Mouse (Mus musculus): ENCODE measurements around the gene Kcna7. TPM values are rescaled to one million over a fixed set of nuclear protein-coding genes. Genes with fewer than 3 reads are reported as not detected.
A peak's percentile ranks its signal among the peaks of the same experiment; 100 is the strongest.
"Not testable (repeated sequence)": the region's sequence is repeated elsewhere in the genome, so short reads cannot be mapped to it uniquely, and the experiment has no call there.

The Kcna7 gene
- total RNA-seq (2017), result not detected in 2 replicates

DNA sequence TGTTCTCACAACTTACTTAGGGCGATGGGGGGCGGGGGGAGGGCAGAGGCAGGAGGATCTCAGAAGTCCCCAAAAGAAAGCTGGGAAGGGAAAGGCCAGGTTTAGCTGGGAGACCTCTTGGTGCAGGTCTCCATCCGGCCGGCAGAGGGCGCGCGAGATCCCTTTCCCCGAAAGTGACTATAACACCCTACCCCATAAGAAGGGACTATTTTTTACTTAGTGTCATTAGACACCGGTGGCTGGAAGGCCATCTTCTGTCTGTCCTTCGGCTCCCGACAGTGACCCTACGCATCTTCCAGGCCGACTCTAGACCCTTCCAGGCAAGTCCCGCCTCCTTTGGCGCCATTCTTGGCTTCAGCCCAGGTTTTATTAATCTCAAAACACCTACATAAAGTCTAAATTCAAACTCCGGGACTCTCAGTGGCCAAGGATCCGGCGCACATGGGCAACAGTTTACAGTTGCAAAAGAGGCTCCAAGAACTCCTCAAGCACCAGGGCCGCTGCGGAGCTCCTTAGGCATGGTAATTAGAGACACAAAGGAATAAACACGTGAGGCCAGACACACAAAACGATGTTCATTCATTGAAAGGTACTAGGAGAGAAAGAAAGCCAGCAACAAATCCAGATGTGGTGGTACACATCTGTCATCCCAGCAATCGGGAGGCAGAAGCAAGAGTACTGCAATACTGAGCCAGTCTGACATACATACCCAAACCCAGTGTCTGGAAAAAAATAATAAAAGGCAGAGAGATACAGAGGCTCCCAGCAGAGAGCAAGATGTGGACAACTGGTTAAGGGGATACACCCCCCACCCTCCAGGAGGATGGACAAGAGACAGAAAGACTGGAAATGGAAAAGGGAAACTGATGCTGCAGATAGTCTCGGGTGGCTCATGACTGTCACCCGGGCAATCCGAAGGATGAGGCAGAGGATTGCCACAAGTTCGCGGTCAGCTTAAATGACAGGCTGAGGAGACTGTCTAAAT lies at the start of gene Kcna7:
Kcna7 (plus strand) TSS at position 563 of the 985 bp plus-strand sequence.
- ATAC-seq (replicated peaks in 1 of 2; ENCODE audit: insufficient read depth in 1 of 2, low FRiP score in 2 of 2, low TSS enrichment in 1 of 2, low read depth in 1 of 2, poor library complexity in 2 of 2, severe bottlenecking in 2 of 2), result peak; percentile 54 to 57; a peak in 3 of 4 replicates

DNA sequence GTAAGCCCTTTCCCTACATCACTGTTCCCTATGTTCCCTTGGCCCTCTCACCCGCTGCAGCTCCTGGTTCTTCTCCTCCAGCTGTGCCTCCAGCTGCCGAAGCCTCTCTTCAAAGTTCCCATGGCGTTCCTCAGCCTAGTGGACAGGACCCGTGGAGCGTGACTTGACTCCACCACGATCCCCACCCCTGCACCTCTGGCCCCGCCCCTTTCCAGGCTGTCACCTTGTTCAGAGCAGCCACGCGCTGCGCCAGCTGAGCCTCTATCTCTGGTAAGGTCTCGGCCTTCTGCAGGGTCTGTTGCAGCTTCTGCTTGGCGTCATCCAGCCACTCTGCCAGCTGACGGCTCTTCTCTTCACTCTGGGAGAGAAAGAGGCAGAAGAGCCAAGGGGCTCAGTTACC lies 49.4 kb upstream of the Kcna7 start:
- ATAC-seq (replicated peaks in 1 of 2; ENCODE audit: insufficient read depth in 1 of 2, low FRiP score in 2 of 2, low TSS enrichment in 1 of 2, low read depth in 1 of 2, poor library complexity in 2 of 2, severe bottlenecking in 2 of 2), result no peak

DNA sequence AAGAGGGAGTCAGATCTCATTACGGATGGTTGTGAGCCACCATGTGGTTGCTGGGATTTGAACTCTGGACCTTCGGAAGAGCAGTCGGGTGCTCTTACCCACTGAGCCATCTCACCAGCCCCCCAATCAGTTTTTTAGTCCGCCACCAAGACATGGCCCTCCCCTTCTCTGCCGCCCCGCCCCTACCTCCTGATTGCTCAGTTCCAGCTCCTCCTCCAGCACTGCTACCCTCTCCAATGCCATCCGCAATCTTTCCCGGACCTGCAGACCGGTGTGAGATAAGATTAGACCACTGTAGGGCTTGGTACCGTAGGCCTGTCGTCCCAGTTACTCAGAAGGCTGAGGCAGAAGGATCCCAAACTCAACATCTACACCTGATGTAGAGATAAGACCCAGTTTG lies 46.4 kb upstream of the Kcna7 start:
- not testable (repeated sequence) for ATAC-seq (replicated peaks in 1 of 2; ENCODE audit: insufficient read depth in 1 of 2, low FRiP score in 2 of 2, low TSS enrichment in 1 of 2, low read depth in 1 of 2, poor library complexity in 2 of 2, severe bottlenecking in 2 of 2)

DNA sequence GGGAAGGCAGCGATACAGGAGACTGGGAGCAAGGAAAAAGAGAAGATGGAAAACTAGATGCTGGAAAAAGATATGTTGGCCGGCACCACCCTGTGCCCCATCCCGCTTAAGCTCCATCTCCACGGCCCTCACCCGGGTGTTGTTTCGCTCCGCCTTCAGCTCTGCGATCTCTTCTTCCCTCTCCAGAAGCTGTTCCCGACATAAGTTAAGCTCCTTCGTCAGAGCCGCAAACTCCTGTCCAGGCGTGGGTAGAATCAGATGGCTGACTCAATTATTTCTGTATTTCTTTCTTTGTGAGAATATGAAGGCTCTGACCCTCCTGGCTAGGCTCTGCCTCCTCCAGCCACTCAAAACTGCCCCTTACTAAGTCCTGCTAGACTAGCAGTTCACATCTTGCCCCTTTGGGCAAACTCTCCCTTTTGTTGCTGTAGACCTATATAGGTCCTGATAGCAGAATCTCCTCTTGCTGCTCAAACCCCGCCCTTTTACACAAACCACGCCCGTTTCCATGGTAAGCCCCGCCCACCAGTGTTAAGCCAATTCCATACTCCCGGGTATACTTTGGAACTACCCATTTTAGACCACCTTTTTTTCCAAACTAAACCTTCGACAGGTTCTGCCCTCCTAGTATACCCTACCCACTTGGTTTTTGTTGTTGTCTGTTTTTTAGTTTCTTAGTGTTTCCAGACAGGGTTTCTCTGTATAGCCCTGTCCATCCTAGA lies 44.9 kb upstream of the Kcna7 start:
- no peak for ATAC-seq (replicated peaks in 1 of 2; ENCODE audit: insufficient read depth in 1 of 2, low FRiP score in 2 of 2, low TSS enrichment in 1 of 2, low read depth in 1 of 2, poor library complexity in 2 of 2, severe bottlenecking in 2 of 2)

DNA sequence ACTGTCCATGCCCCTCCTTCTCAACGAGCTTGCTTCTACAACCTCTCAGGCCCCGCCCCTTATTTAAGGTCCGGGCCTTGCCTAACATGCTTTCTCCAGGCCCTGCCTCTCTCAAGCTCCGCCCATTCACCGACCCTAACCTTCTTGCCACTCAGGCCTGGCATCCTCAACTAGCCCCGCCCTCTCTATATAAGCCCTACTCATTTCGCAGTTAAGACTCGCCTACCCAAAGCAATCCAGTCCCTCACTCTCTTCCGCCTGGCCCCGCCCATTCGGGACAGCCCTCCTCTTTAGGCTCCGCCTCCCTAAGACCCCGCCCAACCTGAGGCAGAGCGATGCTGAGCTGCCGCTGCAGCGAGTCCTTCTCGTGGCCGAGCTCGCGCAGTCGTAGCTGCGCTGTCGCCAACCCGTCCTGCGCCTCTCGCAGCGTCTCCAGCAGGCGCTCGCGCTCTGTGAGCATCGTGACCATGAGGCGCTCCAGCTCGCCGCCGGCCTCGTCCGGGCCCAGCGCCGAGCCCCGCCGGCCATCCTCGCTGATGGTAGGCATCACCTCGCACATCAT lies 44.1 kb upstream of the Kcna7 start:
- peak; percentile 57 to 70 for ATAC-seq (replicated peaks in 1 of 2; ENCODE audit: insufficient read depth in 1 of 2, low FRiP score in 2 of 2, low TSS enrichment in 1 of 2, low read depth in 1 of 2, poor library complexity in 2 of 2, severe bottlenecking in 2 of 2)

DNA sequence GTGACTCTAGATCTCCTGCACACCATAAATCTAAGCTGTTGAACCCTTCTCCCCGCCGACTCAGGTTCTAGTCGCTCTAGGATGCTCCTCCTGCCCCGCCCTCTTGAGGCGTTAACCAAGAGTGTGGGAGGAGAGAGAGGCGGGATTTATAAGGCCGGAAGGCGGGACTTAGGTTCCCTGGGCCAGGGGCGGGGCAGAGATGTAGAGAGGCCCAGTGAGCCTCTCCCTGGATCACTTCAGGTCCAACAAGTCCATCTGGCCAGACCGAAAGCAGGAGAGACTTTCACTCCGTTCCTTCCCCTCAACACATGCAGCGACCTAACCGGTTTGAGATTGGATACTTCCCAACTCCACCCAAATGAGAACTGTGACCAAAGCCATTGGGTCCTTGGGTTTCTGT lies 42.7 kb upstream of the Kcna7 start:
- 0 out of 4 replicates have a peak, but pooled peaks of 1 of the 2 experiments have one; percentile 15 for ATAC-seq (replicated peaks in 1 of 2; ENCODE audit: insufficient read depth in 1 of 2, low FRiP score in 2 of 2, low TSS enrichment in 1 of 2, low read depth in 1 of 2, poor library complexity in 2 of 2, severe bottlenecking in 2 of 2)

DNA sequence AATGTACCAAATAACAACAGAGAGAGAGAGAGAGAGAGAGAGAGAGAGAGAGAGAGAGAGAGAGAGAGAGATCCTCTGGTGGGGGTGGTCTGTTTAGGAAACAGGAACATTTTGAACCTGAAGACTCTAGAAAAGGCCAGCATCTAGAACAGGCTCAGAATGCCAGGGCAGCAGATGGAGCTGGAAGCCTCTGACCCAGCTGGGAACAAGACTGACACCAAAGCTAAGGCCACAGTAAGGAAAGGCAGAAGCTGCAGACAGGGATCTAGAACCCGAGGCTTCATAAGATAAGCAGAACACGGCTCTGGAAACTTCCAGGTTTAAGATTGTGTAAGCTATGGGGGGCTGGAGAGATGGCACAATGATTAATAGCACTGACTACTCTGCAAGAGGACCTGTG lies 41.5 kb upstream of the Kcna7 start:
- no peak for ATAC-seq (replicated peaks in 1 of 2; ENCODE audit: insufficient read depth in 1 of 2, low FRiP score in 2 of 2, low TSS enrichment in 1 of 2, low read depth in 1 of 2, poor library complexity in 2 of 2, severe bottlenecking in 2 of 2)

DNA sequence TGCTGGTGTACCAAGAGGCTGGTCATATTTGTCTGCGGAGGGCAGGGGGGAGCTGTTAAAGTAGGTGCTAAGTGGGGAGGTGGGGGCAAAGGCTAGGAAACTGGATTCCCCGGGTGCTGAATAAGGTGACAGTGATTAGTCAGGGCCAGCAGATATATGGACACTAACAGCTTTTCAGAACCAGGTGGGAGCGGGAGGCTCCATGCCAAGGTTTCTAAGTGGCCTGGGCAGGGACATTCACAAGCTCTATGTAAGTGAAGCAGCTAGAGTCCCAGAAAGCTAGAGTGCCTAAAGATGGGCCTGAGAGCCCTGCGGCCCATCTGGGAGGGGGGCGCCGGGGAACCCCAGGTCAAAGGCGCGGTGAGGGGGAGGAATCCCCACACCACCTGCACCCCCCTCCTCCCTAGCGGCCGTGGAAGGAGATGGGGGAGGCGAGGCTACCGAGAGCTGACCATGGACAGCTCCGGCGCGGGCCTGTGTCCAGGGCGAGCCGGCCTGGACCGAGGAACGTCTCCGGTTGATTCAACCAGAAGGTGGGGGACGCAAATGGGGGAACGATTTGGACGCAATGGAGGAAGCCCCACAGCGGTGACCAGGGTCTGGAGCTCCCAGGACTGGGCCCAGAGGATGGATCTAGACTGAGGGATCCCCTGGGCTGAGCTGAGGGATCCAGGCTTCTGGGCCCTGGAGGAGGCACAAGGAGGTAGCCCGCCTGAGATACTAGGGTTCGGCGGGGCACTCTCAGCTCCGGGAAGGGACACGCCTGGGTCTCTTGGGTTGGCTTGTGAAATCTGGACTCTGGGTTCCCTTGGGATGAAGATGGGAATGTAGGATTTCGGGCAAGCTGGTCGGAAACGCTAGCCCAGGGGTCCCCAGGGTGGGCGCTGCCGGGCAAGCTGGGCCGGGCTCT lies 39.5 kb upstream of the Kcna7 start:
- no peak for ATAC-seq (replicated peaks in 1 of 2; ENCODE audit: insufficient read depth in 1 of 2, low FRiP score in 2 of 2, low TSS enrichment in 1 of 2, low read depth in 1 of 2, poor library complexity in 2 of 2, severe bottlenecking in 2 of 2)

DNA sequence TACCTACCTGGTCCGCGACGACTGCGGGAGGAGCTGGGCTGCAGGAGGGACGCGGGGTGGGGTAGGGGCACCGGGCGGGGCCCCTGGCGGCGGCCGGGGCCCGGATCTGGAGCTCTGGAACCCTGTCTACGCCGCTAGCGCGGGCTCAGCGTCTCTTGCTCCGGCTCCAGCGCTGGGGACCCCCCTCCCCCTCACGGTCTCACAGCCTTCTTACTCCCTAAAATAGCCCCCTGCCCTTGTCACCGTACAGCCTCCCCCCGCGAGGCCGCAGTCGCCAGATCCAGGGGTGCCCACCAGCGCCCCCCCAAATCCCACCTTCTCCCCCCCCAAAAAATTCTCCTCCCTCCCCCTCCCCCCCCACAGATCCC lies 38.8 kb upstream of the Kcna7 start, which contains the start of gene Ppfia3:
Ppfia3 (minus strand) TSS at position 368 of the 368 bp plus-strand sequence.
- ATAC-seq (replicated peaks in 1 of 2; ENCODE audit: insufficient read depth in 1 of 2, low FRiP score in 2 of 2, low TSS enrichment in 1 of 2, low read depth in 1 of 2, poor library complexity in 2 of 2, severe bottlenecking in 2 of 2), result no peak

DNA sequence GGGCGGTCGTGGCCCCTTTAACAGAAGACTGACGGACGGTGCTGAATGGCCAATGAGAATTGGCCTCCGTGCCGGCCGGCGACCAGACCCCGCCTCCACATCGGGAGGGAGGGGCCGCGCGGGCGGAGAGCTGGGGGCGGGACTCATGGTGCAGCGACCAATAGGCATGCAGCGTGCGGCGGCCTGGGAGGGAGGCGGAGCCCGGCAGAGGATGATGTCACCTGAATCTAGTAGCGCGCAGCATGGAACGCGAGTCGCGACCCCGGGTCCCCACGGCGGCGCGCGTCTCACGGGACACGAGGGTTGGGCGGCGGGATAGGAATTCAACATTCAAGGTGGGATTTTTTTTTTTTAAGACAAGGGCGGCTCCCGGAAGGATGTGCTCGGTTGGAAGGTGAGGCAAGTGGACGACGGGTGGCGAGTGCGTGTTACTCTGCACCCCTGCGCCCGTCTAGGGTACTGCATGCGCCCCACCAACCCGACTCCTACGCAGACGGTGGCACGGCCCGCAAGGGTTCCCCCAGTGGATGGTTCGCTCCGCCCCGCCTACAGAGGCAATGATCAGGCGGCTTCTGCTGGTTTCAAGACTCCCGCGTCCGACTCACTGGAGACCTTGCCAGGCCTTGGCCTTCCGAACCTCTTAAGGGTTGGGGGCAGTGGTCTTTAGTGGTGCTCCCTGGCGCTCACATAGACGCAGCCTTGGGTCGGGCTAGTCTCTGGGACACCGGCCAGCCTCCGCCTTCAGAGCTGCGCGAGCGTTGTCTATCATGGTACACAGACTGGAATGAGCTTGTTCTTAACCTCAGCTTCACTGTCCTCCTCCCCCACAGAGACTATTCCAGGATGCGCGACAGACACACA lies 38.2 kb upstream of the Kcna7 start:
- peak; percentile 87 to 88 for ATAC-seq (replicated peaks in 1 of 2; ENCODE audit: insufficient read depth in 1 of 2, low FRiP score in 2 of 2, low TSS enrichment in 1 of 2, low read depth in 1 of 2, poor library complexity in 2 of 2, severe bottlenecking in 2 of 2)

DNA sequence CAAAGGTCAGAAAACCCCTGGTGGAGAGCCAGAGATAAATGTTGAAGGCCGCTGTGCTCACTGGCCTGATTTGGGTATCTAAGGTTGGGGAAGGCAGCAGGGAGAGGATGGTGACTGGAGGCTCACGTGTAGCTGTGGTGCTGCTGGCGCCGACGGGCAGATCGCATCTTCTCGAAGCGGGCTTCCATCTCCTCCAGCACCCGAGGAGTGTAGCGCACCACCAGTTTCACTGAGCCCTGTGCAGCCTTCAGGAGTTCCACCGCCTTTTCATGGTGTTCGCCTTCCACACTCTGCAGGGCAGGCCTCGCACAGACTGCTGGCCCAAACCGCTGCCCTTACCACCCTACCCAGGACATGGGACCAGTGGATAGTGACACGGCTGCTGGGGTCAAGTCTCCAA lies 37.3 kb upstream of the Kcna7 start:
- no peak for ATAC-seq (replicated peaks in 1 of 2; ENCODE audit: insufficient read depth in 1 of 2, low FRiP score in 2 of 2, low TSS enrichment in 1 of 2, low read depth in 1 of 2, poor library complexity in 2 of 2, severe bottlenecking in 2 of 2)

DNA sequence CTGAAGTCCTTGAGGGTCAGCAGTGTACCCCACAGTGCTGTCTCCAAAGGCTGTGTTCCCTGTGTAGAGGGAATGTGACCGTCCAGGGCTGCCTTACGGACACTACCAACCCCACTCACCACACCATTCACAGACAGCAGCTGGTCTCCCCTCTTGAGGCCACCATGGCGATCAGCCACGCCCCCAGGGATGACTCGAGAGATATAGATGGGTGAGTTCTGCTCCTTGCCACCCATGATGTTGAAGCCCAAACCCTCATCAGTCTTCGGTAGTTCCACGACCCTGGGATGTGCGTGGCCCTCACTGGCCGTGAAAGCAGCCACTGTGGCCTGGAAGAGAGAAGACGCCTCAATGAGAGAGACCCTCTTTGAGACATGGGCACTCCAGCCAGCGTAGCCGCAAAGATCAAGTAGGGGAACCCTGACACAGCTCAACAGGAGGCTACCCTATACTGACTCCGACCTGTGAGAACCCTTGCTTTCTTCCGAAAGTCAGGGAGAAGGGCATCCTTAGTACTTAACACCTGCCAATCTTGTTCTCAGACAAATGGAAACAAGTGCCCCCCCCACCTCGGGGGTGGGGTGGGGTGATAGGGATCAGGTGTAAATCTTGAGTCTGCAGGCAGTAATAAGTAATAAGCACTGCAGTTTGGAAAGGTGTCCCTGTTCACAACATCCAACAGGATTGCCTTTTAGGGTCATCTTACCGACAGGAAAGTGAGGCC lies 36.3 kb upstream of the Kcna7 start:
- no peak for ATAC-seq (replicated peaks in 1 of 2; ENCODE audit: insufficient read depth in 1 of 2, low FRiP score in 2 of 2, low TSS enrichment in 1 of 2, low read depth in 1 of 2, poor library complexity in 2 of 2, severe bottlenecking in 2 of 2)

DNA sequence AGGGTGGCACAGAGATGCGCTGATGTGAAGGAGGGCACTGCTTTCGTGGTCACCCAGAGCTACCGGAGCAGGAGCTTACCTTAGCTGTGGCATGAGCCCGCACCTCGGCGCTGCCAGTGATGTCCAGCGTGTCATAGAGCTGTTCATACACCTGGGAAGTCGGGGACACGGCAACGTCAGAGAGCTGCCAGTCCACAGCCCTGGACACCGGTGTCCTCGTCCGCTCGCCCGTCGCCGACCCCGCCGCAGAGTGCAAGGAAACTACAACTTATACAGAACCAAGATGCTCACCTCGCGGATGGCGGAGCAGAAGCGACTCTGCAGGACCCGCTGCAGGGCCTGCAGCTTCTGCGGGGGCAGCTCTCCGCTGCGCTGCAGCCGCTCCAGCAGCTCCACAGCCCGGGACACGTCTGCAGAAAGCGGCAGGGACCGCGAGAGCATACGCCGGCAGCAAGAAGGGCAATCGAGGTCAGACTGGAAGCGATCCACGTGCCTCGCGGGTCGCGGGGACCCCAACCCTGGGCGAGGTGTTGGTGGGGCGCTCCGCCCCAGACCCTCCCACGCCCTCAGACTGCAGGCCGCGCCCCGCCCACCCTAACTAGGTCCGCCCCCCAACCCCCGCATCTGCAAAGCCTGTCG lies 35.5 kb upstream of the Kcna7 start:
- no peak for ATAC-seq (replicated peaks in 1 of 2; ENCODE audit: insufficient read depth in 1 of 2, low FRiP score in 2 of 2, low TSS enrichment in 1 of 2, low read depth in 1 of 2, poor library complexity in 2 of 2, severe bottlenecking in 2 of 2)

DNA sequence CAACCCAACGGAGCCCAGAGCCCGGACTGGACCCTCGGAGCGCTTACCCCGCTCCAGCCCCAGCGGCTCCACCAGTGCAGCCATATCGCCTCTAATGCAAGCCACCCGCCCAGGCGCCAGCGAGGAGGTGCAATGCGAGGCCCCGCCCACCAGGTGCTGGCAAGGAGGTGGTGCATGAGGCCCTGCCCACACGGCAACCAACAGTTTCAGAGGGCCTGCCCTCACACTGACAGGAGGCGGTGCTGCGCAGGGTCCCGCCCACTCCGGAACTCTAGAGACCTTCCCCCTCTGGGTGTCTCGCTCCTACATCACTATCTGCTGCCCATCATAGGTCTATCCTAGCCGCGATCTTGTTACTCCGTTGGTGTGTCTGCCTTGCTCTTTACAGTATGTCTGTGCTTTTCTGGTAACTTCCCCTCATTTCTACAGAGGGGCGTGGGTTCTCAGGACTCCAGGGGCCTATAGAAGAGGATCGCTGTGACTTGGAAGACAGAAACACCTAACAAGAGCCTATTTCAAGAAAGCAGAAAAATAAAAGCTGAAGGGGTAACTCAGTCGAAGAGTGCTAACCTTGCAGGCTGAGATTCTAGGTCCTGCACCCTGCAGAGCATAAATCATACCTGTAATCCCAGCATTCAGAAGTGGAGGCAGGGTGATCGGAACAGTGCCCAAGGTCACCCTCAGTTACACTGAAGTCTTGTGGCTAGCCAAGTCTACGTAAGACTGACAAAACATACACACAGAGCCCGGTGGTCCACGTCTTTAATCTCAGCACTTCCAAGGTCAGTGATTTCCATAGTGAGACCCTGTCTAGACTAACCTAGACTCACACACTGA lies 34.8 kb upstream of the Kcna7 start, which contains the start of gene Lin7b:
Lin7b (minus strand) TSS at position 109 of the 837 bp plus-strand sequence.
- ATAC-seq (replicated peaks in 1 of 2; ENCODE audit: insufficient read depth in 1 of 2, low FRiP score in 2 of 2, low TSS enrichment in 1 of 2, low read depth in 1 of 2, poor library complexity in 2 of 2, severe bottlenecking in 2 of 2), result peak; percentile 75 to 76

All from hematopoietic stem cell, adult 5-6 weeks (primary cell).